Mouse (Mus musculus): ENCODE results near the gene Olfr5. TPM values are rescaled to one million over a fixed set of nuclear protein-coding genes. Genes with fewer than 3 reads are reported as not detected.
"Not testable (repeated sequence)": the region's sequence is repeated elsewhere in the genome, so short reads cannot be mapped to it uniquely, and the experiment has no call there.

The Olfr5 gene
- not detected for total RNA-seq (2022)

DNA sequence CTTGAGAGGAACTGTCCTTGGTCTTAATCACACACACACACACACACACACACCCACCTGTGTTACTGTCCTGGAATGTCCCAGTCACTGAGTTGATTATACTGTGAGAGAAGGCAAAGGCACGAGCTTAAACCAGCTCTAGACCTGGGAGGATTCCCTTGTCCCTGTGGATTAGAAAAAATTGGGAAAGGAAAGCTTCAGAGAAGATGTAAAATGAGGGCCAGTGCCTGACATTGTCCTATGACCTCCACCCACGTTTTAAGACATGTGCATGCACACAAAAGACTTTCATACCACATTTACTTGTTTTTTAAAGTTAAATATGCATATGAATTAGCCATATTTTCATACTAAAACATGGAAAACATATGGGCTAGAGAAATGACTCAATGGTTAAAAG, at the start of gene Olfr5:
Olfr5 (minus strand) TSS at position 101 of the 400 bp plus-strand sequence.
- no peak for DNase-seq (ENCODE audit: low spot score in 2 of 2)

DNA sequence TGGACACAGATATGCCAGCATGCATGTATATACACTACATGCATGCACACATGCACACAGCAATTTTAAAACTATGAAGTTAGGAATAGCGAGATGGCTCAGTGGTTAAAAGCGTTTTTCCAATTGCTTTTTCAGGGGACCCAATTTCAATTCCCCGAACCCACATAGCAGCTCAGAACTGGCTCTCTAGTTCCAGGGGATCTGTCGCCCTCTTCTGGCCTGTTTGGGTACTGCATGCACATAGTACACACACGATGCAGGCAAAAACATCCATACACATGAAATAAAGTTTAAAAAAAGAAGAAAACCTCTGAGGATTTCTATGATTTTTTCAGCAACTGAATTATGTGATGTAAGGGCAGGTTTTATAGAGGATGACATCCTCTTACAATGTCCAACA, 39.4 kb upstream of the Olfr5 start:
- DNase-seq (ENCODE audit: low spot score in 2 of 2) = no peak

DNA sequence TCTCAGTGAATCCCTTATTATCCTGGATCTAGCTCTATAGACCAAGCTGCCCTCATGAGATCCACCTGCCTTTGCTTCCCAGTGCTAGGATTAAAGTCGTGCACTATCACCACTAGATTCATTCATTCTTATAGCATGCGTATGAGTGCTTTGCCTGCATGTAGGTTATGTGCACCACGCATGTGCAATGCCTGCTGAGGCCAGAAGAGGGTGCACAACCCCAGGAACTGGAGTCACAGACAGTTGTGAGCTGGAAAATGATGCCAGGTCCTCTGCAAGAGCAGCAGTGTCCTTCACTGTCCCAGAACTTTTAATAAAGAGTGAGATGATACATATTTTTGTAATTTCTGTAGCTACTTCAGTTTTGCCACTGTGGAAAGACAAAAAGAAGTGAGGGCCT, 38.3 kb upstream of the Olfr5 start:
- no peak for DNase-seq (ENCODE audit: low spot score in 2 of 2)

DNA sequence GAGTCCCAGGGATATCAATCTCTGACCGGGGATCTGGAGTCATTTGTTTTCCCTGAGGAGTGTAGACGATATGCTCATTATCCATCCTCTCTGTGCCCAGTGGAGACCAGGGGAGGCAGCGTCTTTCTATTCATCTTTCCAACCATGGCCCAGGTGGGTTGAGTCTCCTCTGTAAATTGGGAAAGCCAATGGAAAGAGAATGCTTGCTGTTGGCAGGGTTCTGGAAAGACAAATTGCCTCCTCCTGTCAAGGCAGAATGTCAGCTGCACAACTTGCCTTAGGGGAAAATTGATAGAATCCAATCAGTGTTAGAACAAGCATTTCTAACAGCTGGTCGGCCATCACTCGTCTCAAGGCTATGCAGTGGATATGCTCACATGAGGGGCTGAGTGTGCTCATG, 36.1 kb upstream of the Olfr5 start, which contains the start of gene Olfr1349:
Olfr1349 (minus strand) TSS at position 101 of the 400 bp plus-strand sequence.
- DNase-seq (ENCODE audit: low spot score in 2 of 2) = no peak

DNA sequence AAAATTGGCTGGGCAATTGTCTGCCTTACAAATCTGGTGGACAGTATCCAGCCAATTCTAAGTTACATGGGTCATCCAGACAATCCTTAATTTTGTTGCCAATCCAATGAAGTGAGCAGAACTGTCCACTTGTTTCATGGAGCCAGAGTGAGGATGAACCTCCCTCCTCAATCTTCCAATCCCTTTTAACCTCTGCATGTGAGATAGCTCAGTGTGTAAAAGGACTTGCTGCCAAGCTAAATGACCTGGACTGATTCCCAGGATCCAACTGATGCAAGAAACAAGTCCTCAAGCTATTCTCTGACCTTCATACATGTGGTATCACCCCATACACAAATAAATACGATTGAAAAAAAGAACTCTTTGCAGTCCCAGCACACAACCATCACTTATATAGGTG, 34.9 kb upstream of the Olfr5 start:
- DNase-seq (ENCODE audit: low spot score in 2 of 2) = no peak

DNA sequence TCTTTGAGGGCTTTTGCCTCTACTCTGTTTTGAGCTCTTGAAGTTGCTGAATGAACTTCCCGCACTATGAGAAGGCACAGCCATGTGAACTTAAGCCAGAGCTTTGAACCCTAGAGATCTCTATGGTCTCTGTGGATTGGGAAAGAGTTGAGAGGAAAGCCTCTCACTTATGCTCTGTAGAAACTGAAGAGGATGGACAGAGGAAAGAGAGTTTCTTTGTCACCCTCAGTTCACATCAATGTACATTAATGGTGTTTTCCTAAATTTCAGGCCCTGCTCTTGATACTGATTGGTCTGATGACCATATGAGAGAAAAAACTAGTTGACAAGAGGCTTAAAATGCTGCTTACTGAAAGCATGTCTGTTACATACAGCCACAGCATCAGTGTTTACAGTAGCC, 21.9 kb upstream of the Olfr5 start, which contains the start of gene Olfr1348:
Olfr1348 (minus strand) TSS at position 101 of the 400 bp plus-strand sequence.
- DNase-seq (ENCODE audit: low spot score in 2 of 2) = no peak

DNA sequence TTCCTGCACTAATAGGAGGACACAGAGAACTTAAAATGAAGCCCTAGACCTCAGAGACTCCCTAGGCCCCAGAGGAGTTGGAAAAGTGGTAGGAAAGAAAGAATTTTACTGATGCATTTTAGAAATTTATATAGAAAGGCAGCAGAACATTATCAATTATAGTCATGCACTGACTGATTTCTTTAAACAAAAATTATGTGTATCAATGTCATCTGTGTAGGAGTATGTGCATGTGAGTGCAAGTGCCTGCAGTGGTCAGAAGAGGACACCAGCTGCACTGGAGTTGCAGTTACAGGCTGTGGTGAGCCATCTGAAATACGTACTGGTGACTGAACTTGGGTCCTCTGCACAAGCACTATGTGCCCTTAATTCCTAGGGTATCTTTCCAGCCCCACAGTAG, 12.9 kb upstream of the Olfr5 start, which contains the start of gene Olfr1347:
Olfr1347 (minus strand) TSS at position 101 of the 400 bp plus-strand sequence.
- DNase-seq (ENCODE audit: low spot score in 2 of 2) = no peak

DNA sequence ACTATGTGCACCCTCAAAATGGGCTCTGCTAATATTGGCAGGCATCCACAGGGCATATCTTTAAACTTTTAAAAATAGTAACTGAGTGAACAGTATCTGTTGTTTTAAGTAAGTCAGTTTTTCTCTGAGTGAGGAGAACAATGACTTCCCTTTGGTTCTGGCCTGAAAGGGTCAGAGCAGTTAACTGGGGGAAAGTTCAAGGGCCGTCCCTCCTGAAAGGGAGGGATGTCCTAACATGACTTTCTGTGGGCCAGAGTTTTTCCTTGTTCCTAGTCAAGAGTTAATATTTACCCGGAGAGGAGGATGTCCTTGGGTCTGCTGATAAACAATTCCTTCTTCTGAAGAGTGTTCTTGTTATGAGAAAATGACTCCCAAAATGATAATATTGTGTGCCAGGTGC, 9.1 kb downstream of the Olfr5 start:
- not testable (repeated sequence) for DNase-seq (ENCODE audit: low spot score in 2 of 2)

DNA sequence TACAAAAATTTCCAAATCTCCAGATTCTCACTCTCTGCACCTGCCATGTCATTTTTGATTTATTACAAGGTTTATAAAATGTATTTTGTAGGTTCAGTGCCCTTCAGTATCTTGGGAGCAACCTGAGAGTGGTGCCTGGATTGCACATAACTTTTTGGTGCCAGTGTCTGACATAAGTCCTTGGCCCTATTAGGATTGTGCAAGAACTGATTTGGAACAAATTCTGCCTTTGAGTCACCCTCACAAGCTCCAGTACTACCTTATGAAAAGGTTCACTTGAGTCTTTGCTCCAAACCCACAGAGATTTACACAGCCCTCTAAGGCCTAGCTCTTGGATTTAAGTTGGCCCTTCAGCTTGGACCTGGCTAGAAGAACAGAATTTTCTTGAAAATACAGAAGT, 19.8 kb downstream of the Olfr5 start, which contains the start of gene Olfr1346:
Olfr1346 (plus strand) TSS at position 151 of the 400 bp plus-strand sequence.
- DNase-seq (ENCODE audit: low spot score in 2 of 2) = no peak

DNA sequence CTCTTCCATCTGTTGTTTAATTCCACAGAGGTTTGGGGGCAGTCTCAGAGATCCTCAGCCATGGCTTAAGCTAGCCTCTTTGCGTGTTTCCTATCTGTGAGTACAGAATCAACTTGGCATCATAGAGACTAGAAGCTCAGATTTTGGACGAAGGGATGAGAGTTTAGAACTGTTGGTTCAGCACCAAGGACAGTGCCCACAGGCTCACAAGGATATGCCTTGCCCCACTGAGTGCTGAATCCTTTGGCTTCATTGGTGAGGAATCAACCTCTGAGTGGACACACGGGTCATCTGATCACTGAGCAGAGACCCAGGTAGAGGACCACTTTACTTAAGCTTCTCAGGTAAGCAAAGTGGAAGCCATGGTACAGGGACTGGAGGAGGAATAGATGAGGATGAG, 30.3 kb downstream of the Olfr5 start:
- no peak for DNase-seq (ENCODE audit: low spot score in 2 of 2)

DNA sequence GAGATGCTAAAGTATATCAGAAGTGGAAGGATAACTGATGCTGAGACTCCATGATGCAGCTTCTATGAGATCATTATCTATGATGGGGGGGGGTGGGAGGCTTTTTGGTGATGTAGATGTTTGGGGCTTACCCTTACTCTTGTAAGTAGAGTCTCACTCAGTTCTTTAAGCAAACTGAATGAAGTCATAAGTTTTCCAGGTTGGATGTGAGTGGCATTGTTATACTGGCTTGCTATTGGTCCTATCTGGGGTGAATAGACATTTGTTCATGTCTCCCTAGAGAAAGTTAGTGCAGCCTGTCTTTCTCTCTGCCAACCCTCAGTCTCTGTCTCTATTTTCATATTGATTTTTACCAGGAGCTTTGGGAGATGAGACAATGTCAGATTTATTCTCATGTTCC, 30.9 kb downstream of the Olfr5 start, which contains the start of gene Olfr1336:
Olfr1336 (plus strand) TSS at position 301 of the 400 bp plus-strand sequence.
- DNase-seq (ENCODE audit: low spot score in 2 of 2) = no peak

DNA sequence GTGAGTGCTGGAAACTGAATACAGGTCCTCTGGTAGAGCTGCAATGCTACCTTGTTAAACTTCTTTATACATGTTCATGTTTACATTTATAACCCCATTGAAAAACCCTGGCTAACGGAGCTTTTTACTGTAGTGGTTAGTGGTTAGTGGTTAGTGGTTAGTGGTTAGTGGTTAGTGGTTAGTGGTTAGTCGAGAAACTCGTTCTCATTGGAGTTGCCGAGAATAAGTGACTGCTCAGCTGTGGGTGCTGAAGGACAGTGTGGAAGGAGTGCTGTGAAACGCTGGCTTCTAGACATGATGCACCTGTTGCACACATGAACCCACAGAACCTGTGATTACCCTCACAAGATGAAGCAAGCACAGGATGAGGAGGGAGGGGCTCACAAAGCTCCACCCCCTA, 39.0 kb downstream of the Olfr5 start:
- no peak for DNase-seq (ENCODE audit: low spot score in 2 of 2)

DNA sequence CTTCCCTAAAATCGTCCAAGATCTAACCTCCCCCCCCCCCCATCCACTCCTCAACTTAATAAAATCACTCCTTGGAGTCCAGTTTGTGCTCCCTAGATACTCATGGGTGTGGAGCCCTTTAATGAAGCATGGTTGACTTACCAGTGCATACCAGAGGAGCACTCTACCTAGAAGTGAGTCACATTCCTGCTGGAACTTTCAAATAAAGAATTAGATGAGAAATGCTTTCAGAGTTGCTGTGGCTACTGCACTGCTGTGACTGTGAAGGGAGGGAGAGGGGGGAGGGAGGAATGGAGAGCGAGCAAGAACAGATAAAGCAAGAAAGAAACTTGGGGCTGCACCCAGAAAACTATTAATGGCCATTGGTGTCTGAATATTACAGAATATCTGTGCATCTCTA, 45.6 kb downstream of the Olfr5 start:
- no peak for DNase-seq (ENCODE audit: low spot score in 2 of 2)

DNA sequence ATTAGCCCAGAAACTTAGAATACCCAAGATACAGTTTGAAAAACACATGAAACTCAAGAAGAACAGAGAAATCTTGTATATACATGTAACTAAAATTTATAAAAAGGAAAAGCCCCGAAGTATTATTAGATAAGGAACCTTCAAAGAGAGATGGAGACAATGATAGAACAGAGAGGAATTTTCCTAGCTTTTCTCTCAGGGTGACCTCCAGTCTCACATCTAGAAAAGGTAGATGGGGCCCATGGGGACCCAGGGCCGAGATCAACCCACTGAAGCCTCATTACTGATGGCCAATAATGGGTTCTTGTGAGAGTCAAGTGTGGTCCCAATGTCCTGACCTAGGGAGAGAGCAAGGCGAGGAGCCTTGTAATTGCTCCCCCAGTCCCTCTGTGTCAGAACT, 48.4 kb downstream of the Olfr5 start, which contains the start of gene Olfr1344:
Olfr1344 (plus strand) TSS at position 301 of the 400 bp plus-strand sequence.
- DNase-seq (ENCODE audit: low spot score in 2 of 2) = no peak

DNA sequence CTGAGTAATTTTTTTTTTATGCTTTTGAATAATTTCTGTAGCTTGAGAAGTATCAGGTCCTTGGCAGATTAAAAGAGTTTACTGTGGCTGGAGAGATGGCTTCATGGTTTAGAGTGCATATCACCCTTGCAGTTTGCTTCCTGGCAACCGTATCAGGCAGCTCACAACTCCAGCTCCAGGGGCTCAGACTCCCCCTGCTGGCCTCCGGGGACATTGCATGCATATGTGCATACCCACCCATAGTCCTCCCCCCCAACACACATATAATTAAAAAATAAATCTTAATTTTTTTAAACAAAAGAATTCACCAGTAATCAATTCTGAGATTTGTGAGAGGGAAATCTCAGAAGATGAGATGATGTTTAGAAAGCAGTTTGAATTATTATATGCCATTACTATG, 56.4 kb downstream of the Olfr5 start:
- no peak for DNase-seq (ENCODE audit: low spot score in 2 of 2)

DNA sequence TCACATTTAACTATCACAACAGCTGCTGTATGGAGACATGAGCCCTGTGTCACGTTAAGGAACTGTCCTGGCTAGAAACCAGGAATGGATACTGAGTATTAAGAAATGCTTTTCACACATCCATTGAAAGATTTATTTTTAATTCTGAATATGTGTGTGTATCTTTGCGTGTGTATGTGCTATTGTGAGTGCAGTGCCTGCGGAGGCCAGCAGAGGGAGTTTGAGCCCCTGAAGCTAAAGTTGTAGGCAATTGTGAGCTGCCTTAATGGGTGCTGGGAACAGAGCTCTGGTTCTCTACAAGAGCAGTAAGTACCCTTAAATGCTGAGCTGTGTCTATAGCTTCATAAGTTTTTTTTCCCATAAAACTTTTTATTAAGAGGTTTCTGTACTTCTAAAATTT, 57.4 kb downstream of the Olfr5 start:
- no peak for DNase-seq (ENCODE audit: low spot score in 2 of 2)

Other genes starting within 250 kb of the Olfr5 start
- not detected for gene Epp13, start 234.2 kb downstream of the Olfr5 start, total RNA-seq (2022)
- gene Zfp667, start 200.4 kb downstream of the Olfr5 start, total RNA-seq (2022) = 10 to 100 TPM; 10.8 to 16.0 (median 12.8) TPM
- gene Zfp583, start 155.7 kb downstream of the Olfr5 start, total RNA-seq (2022) = 10 to 100 TPM in 1 of 4 experiments, 1 to 10 TPM in 3; 9.3 to 10.0 (median 9.6) TPM
- gene Gm3854, start 143.2 kb downstream of the Olfr5 start, total RNA-seq (2022) = 1 to 10 TPM; 5.0 to 6.8 (median 5.9) TPM
- 1 to 10 TPM; 3.6 to 9.3 (median 6.7) TPM for gene Zfp78, start 123.7 kb downstream of the Olfr5 start, total RNA-seq (2022)
- 10 to 100 TPM in 1 of 4 experiments, 1 to 10 TPM in 3; 7.0 to 11.6 (median 9.3) TPM for gene Zfp28, start 103.6 kb downstream of the Olfr5 start, total RNA-seq (2022)
- 10 to 100 TPM; 16.9 to 20.0 (median 18.4) TPM for gene Smim17, start 88.2 kb downstream of the Olfr5 start, total RNA-seq (2022)
- gene Gm20715, start 76.7 kb downstream of the Olfr5 start, total RNA-seq (2022) = under 1 TPM; 0.20 to 0.46 (median 0.31) TPM
- gene Olfr1344, start 48.3 kb downstream of the Olfr5 start, total RNA-seq (2022) = 1 to 10 TPM; 1.2 to 3.7 (median 2.0) TPM
- under 1 TPM in 2 of 4 experiments, not detected in 2; 0.09 to 0.15 TPM for gene Olfr1336, start 30.8 kb downstream of the Olfr5 start, total RNA-seq (2022)
- gene Olfr1346, start 19.8 kb downstream of the Olfr5 start, total RNA-seq (2022) = not detected
- not detected for gene Olfr1347, start 12.8 kb upstream of the Olfr5 start, total RNA-seq (2022)
- not detected for gene Olfr1348, start 21.8 kb upstream of the Olfr5 start, total RNA-seq (2022)
- gene Olfr1349, start 36.0 kb upstream of the Olfr5 start, total RNA-seq (2022) = not detected
- gene Olfr1350, start 77.9 kb upstream of the Olfr5 start, total RNA-seq (2022) = not detected
- 1 to 10 TPM; 2.1 to 7.0 (median 5.5) TPM for gene Zim1, start 209.5 kb upstream of the Olfr5 start, total RNA-seq (2022)
- gene Peg3, start 243.5 kb upstream of the Olfr5 start, total RNA-seq (2022) = 100 to 1,000 TPM; 200 to 223 (median 214) TPM
- 10 to 100 TPM; 45.1 to 54.2 (median 45.9) TPM for gene Usp29, start 243.6 kb upstream of the Olfr5 start, total RNA-seq (2022)

Measured in left cerebral cortex, adult 8-10 months (tissue).